Mouse (Mus musculus): ENCODE results near the gene Zhx3.

- TF ChIP-seq CTCF (IDR thresholded peaks at IDR 0.05) (0 out of 2 replicates have a peak, but pooled peaks have one; percentile 6), POLR2A (IDR thresholded peaks at IDR 0.05; ENCODE audit: insufficient read depth, low read depth, low read length) (peak; percentile 79)
Measured at GRCm38 (mm10) chr2:160883912-160884311, 11.1 kb upstream of the Zhx3 start.
